Mouse (Mus musculus): Measurements from ENCODE around the gene Nos3. TPM values are rescaled to one million over a fixed set of nuclear protein-coding genes. Genes with fewer than 3 reads are reported as not detected.

The Nos3 gene
- polyA plus RNA-seq (2014; fragmentation: Illumina TruSeq; extraction: RNeasy Lipid Tissue Mini Kit (QIAGEN cat#74804); ENCODE audit: low read depth, low replicate concordance): 9.9 TPM

DNA sequence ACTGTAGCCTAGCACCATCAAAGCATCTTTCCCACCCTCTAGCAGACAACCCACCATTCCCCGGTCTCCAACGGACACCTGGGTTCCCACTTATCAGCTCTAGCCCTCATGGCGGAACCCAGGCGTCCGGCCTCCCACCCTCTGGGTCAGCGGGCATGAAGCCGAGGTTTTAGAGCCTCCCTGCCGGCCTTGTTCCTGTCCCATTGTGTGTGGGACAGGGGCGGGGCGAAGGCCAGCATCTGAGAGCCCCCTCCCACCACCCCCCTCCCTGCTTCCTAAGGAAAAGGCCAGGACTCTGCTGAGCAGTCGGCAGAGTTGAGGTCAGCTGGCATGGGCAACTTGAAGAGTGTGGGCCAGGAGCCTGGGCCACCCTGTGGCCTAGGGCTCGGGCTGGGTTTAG is at the start of gene Nos3:
TSS of gene Nos3 (plus strand) at position 303 of the 400 bp plus-strand sequence.

GRCm38 (mm10) chr5:24351278-24351677 is 13.3 kb upstream of the Nos3 start, which contains the start of gene Kcnh2:
TSS of gene Kcnh2 (minus strand) at chr5:24351604.

DNA sequence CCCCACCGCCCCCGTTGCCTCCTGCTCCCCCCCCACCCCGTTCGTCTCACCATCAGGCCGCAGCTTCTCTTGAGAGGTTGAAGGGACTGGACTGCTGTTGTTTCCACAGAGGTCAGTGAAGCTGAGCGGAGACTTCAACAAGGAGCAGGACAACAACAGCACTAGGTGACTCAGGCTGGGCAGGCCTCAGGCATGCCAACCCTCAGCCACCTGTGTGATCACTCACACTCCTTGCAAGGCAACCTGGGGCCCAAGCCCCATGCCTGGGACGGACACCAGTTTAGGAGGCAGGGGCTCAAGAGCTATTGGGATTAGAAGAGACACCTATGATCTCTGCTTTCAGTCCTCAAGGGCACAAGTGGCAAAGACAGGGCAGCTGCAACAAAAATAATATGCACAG is 27.3 kb downstream of the Nos3 start, which contains the start of gene Atg9b:
TSS of gene Atg9b (minus strand) at position 280 of the 400 bp plus-strand sequence.

GRCm38 (mm10) chr5:24393392-24393997 is 28.9 kb downstream of the Nos3 start, which contains the start of gene Abcb8:
TSS of gene Abcb8 (plus strand) at chr5:24393663.

GRCm38 (mm10) chr5:24413042-24413693 is 48.6 kb downstream of the Nos3 start, which contains the start of gene Asic3:
TSS of gene Asic3 (plus strand) at chr5:24413392.

GRCm38 (mm10) chr5:24423129-24424003 is 58.8 kb downstream of the Nos3 start, which contains the start of the genes Cdk5 and Slc4a2:
TSS of gene Cdk5 (minus strand) at chr5:24423530.
TSS of gene Slc4a2 (plus strand) at chr5:24423837.

Other genes with a start within 250 kb of the Nos3 start
- 9.3 TPM for gene Nupl2, start 199.8 kb upstream of the Nos3 start, polyA plus RNA-seq (2014; fragmentation: Illumina TruSeq; extraction: RNeasy Lipid Tissue Mini Kit (QIAGEN cat#74804); ENCODE audit: low read depth, low replicate concordance)
- gene Kcnh2, start 13.2 kb upstream of the Nos3 start, polyA plus RNA-seq (2014; fragmentation: Illumina TruSeq; extraction: RNeasy Lipid Tissue Mini Kit (QIAGEN cat#74804); ENCODE audit: low read depth, low replicate concordance): 16.1 TPM
- 0.74 TPM for gene Atg9b, start 27.3 kb downstream of the Nos3 start, polyA plus RNA-seq (2014; fragmentation: Illumina TruSeq; extraction: RNeasy Lipid Tissue Mini Kit (QIAGEN cat#74804); ENCODE audit: low read depth, low replicate concordance)
- 36.5 TPM for gene Abcb8, start 28.9 kb downstream of the Nos3 start, polyA plus RNA-seq (2014; fragmentation: Illumina TruSeq; extraction: RNeasy Lipid Tissue Mini Kit (QIAGEN cat#74804); ENCODE audit: low read depth, low replicate concordance)
- gene Asic3, start 48.6 kb downstream of the Nos3 start, polyA plus RNA-seq (2014; fragmentation: Illumina TruSeq; extraction: RNeasy Lipid Tissue Mini Kit (QIAGEN cat#74804); ENCODE audit: low read depth, low replicate concordance): not detected
- gene Cdk5, start 58.7 kb downstream of the Nos3 start, polyA plus RNA-seq (2014; fragmentation: Illumina TruSeq; extraction: RNeasy Lipid Tissue Mini Kit (QIAGEN cat#74804); ENCODE audit: low read depth, low replicate concordance): 43.5 TPM
- 48.3 TPM for gene Slc4a2, start 59.0 kb downstream of the Nos3 start, polyA plus RNA-seq (2014; fragmentation: Illumina TruSeq; extraction: RNeasy Lipid Tissue Mini Kit (QIAGEN cat#74804); ENCODE audit: low read depth, low replicate concordance)
- gene Fastk, start 80.5 kb downstream of the Nos3 start, polyA plus RNA-seq (2014; fragmentation: Illumina TruSeq; extraction: RNeasy Lipid Tissue Mini Kit (QIAGEN cat#74804); ENCODE audit: low read depth, low replicate concordance): 58.6 TPM
- 23.1 TPM for gene Tmub1, start 83.0 kb downstream of the Nos3 start, polyA plus RNA-seq (2014; fragmentation: Illumina TruSeq; extraction: RNeasy Lipid Tissue Mini Kit (QIAGEN cat#74804); ENCODE audit: low read depth, low replicate concordance)
- 51.5 TPM for gene Agap3, start 87.4 kb downstream of the Nos3 start, polyA plus RNA-seq (2014; fragmentation: Illumina TruSeq; extraction: RNeasy Lipid Tissue Mini Kit (QIAGEN cat#74804); ENCODE audit: low read depth, low replicate concordance)
- not detected for gene Gbx1, start 162.4 kb downstream of the Nos3 start, polyA plus RNA-seq (2014; fragmentation: Illumina TruSeq; extraction: RNeasy Lipid Tissue Mini Kit (QIAGEN cat#74804); ENCODE audit: low read depth, low replicate concordance)
- 0.91 TPM for gene Asb10, start 176.2 kb downstream of the Nos3 start, polyA plus RNA-seq (2014; fragmentation: Illumina TruSeq; extraction: RNeasy Lipid Tissue Mini Kit (QIAGEN cat#74804); ENCODE audit: low read depth, low replicate concordance)
- gene 4931409K22Rik, start 192.0 kb downstream of the Nos3 start, polyA plus RNA-seq (2014; fragmentation: Illumina TruSeq; extraction: RNeasy Lipid Tissue Mini Kit (QIAGEN cat#74804); ENCODE audit: low read depth, low replicate concordance): 1.3 TPM
- gene Abcf2, start 212.7 kb downstream of the Nos3 start, polyA plus RNA-seq (2014; fragmentation: Illumina TruSeq; extraction: RNeasy Lipid Tissue Mini Kit (QIAGEN cat#74804); ENCODE audit: low read depth, low replicate concordance): 38.6 TPM
- 41.2 TPM for gene Chpf2, start 221.9 kb downstream of the Nos3 start, polyA plus RNA-seq (2014; fragmentation: Illumina TruSeq; extraction: RNeasy Lipid Tissue Mini Kit (QIAGEN cat#74804); ENCODE audit: low read depth, low replicate concordance)

All from adipose tissue, adult 10 weeks (tissue).